Mouse (Mus musculus) midbrain, postnatal 0 days (tissue): ENCODE measurements around the gene Ric8b. TPM values are rescaled to one million over a fixed set of nuclear protein-coding genes. Genes with fewer than 3 reads are reported as not detected.

Experiments used
- ATAC-seq: fragments of 200-750 bp; cut with Nextera tagmentation; 2 replicates; pipeline ENCODE4 v1.8.0; 2017; ENCODE audit warnings: moderate number of reproducible peaks, mild to moderate bottlenecking, moderate TSS enrichment, moderate library complexity; ENCODE audit not compliant: low FRiP score
- DNase-seq: peaks from one replicate; pipeline ENCODE4 v3.0.0-alpha.2; 2015; ENCODE audit warnings: low spot score
- H3K27ac ChIP-seq: fragments of 300-500 bp; sonication (generic); 2 replicates; pipeline ENCODE4 v1.5.1; 2014; ENCODE audit warnings: low read depth, mild to moderate bottlenecking, low read length, mixed read lengths
- H3K27me3 ChIP-seq: fragments of 300-500 bp; sonication (generic); 2 replicates; pipeline ENCODE4 v1.6.1; 2014; ENCODE audit warnings: low read length, control low read depth, mixed read lengths; ENCODE audit not compliant: insufficient read depth
- H3K36me3 ChIP-seq: fragments of 300-500 bp; sonication (generic); 2 replicates; pipeline ENCODE4 v1.6.1; 2014; ENCODE audit warnings: low read length, control low read depth, mixed read lengths; ENCODE audit not compliant: insufficient read depth
- H3K4me1 ChIP-seq: fragments of 300-500 bp; sonication (generic); 2 replicates; pipeline ENCODE4 v1.6.1; 2014; ENCODE audit warnings: mild to moderate bottlenecking, control low read depth, antibody characterized with exemption, low read length, mixed read lengths; ENCODE audit not compliant: insufficient read depth
- H3K4me2 ChIP-seq: fragments of 300-500 bp; sonication (generic); 2 replicates; pipeline ENCODE4 v1.6.1; 2014; ENCODE audit warnings: low read depth, mild to moderate bottlenecking, low read length, mixed read lengths; ENCODE audit not compliant: poor library complexity, severe bottlenecking
- H3K4me3 ChIP-seq: fragments of 300-500 bp; sonication (generic); 2 replicates; pipeline ENCODE4 v1.5.1; 2014; ENCODE audit warnings: low read depth, mild to moderate bottlenecking, low read length, moderate library complexity
- H3K9ac ChIP-seq: fragments of 300-500 bp; sonication (generic); replicated peaks from 2 replicates; pipeline ENCODE4 v1.6.1; 2014; ENCODE audit warnings: mild to moderate bottlenecking, low read length, moderate library complexity, mixed read lengths; ENCODE audit not compliant: poor library complexity, severe bottlenecking
- H3K9me3 ChIP-seq: fragments of 300-500 bp; sonication (generic); 2 replicates; pipeline ENCODE4 v1.6.1; 2016; ENCODE audit warnings: low read length, control low read depth
- CTCF ChIP-seq: IDR thresholded peaks from 2 replicates; pipeline ENCODE4 v1.5.1; 2016; ENCODE audit warnings: antibody characterized with exemption, mild to moderate bottlenecking
- WGBS: fragments of 180-500 bp; shearing (Covaris S2); extraction: QIAGEN DNeasy Blood & Tissue Kit; methylation state at CpG from one replicate; pipeline ENCODE4 v1.1.7; 2014; 5-methylcytosine and 5-hydroxymethylcytosine counted together
- polyA plus RNA-seq: library from polyadenylated mRNA; unstranded; fragments of >200 nt; fragmentation: Nextera tagmentation; extraction: Ambion mirVana; gene quantifications from 2 replicates; pipeline ENCODE4 v1.2.1, GENCODE M21; 2015
- total RNA-seq: library from RNA; depleted of rRNA; stranded (reverse); fragments of >200 nt; gene quantifications from 2 replicates; pipeline ENCODE4 v1.2.3, GENCODE M21; 2014

Gene Ric8b
- total and polyA plus RNA-seq, 2 experiments from 2014 or later = 34.8 to 48.4 TPM

DNA sequence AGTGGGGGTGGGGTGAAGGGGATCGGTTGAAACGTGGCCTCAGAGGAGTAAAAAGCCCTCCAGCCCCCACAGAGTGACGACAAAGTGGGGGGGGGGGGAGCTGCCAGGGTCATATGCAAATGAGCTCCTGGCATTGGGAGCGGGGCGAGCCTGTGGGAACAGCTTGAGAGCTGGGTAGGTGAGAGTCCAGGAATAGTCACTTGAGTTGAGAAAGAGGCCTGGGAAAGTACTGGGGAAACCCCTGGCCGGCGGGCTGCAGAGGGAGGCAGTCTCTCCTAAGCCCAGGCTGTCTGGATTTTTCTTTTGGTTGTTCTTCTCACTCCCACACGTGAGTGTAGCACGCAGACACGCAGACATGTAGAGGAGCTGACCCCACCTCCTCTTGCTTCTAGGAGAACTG is 120.7 kb downstream of the Ric8b start:
- no peak overlapping the region for H3K4me2 ChIP-seq
- H3K9ac ChIP-seq = no peak overlapping the region
- no peak for ATAC-seq
- no peaks in the 10 kb centered on the region for H3K4me1 ChIP-seq
- no peak overlapping the region for H3K27ac ChIP-seq
- no peak for TF ChIP-seq CTCF
- WGBS = 65% methylated on average over 10 of the region's 10 CpGs
- H3K9me3 ChIP-seq = no peaks in the 10 kb centered on the region
- no peaks in the 10 kb centered on the region for H3K27me3 ChIP-seq
- no peak overlapping the region for H3K4me3 ChIP-seq
- no peaks in the 10 kb centered on the region for H3K36me3 ChIP-seq
- no peak for DNase-seq

DNA sequence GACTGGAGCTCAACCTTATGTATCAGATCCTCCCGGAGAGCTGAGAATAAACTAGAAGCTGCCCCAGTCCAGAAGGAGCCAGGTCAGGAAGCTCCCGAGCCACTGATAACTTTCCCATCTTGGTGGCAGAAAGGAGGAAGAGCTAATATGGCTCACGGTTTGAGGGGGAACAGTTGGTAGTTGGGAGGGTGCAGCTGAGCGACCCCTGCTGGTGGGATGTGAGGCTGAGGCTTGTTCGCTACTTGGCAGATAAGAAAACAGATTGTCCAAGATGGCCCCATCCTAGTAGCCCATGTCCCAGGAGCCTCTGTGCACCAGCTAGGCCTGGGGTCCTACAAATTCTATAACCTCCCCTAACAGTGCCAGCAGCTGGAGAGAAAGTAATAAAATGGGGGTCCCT is 121.4 kb downstream of the Ric8b start:
- H3K4me2 ChIP-seq = no peak overlapping the region
- ATAC-seq = no peak
- no peaks in the 10 kb centered on the region for H3K36me3 ChIP-seq
- DNase-seq = no peak
- no peaks in the 10 kb centered on the region for H3K9me3 ChIP-seq
- no peak overlapping the region for H3K27ac ChIP-seq
- no peaks in the 10 kb centered on the region for H3K27me3 ChIP-seq
- no peak overlapping the region for H3K9ac ChIP-seq
- TF ChIP-seq CTCF = 0 out of 2 replicates have a peak, but pooled peaks have one; percentile 17
- WGBS = 90% methylated on average over 5 of the region's 5 CpGs
- H3K4me1 ChIP-seq = no peaks in the 10 kb centered on the region
- H3K4me3 ChIP-seq = no peak overlapping the region

DNA sequence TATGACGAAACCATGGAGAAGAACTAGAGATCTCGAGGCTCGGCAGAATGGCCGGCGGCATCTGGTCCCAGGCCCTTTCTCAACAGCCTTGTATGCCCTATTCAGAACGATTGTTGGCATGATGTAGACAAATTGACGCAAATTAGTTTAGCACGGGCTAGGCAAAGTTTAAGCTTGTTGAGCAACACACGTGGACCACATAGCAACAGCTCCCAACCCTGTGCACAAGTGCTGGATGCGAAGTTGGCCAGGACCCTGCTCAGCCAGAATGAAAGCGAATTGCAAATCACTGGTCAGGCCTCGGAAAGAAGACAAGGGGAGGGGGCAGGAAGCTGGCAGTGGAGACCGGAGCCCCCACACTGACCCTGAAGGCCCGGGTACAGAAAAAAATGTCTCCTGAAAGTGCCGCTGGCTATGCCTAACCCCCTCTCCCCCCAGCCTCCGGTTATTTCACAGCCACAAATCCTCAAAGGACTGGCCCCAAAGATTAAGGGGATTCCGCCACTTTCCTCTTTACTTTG is 126.8 kb downstream of the Ric8b start:
- Histone ChIP-seq H3K27me3 (no peaks in the 10 kb centered on the region), H3K4me1 (no peaks in the 10 kb centered on the region), H3K9me3 (no peaks in the 10 kb centered on the region), H3K9ac (no peak overlapping the region), H3K27ac (no peak overlapping the region), H3K36me3 (no peaks in the 10 kb centered on the region), H3K4me3 (no peak overlapping the region), H3K4me2 (peak overlapping the region; percentile 31)
- DNase-seq = peak; percentile 77
- peak; percentile 23; the same call in 1 of the 2 replicates for ATAC-seq
- no peak for TF ChIP-seq CTCF
- 11% methylated on average over 17 of the region's 17 CpGs for WGBS

DNA sequence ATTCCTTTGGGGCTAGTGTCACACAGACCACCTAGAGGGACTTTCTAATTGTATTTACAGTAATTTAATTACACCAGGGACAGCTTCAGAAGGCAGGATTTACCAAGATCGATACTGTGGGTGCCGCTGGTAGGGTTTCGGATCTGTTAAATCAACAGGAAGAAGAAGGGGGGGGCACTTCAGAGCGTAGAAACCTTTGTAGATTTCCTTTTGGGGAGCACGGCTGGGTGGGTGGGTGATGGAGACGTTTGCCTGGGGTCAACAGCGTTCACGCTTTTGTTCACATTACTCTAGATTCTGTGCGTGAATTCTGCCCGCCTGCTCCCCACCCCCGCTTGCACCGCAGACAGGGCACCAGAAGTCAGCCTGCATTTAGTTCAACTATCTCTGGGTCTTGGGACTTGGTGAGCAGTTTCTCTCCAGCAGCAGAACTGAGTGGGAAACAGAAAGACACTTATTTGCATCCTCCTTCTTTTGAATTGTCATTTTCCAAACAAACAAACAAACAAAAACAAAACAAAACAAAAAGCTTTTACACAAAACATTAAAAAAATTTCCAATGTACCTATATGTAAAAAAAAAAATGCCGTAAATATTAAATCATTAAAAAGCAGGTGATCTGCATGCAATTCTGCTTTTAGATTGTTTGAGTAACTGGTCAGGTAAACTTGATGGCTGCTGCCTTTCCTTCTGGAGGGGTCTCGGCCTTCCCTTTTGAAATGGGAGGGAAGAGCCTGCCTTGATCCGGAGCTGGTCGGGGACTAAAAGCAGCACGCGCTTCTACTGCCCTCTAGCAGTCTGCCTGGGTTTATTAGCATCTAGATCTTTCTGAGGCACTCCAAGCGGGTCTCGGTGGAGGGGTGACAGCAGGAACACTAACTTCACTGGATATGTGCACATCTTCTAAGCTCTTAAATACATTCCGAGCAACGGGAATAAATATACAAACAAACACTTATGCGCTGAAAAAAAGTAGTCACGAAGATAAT is 127.6 kb downstream of the Ric8b start:
- H3K4me2 ChIP-seq = peak overlapping the region; percentile 31
- H3K27me3 ChIP-seq = no peaks in the 10 kb centered on the region
- no peaks in the 10 kb centered on the region for H3K4me1 ChIP-seq
- H3K4me3 ChIP-seq = no peak overlapping the region
- H3K27ac ChIP-seq = no peak overlapping the region
- no peak overlapping the region for H3K9ac ChIP-seq
- ATAC-seq = no peak
- H3K36me3 ChIP-seq = no peaks in the 10 kb centered on the region
- WGBS = 7% methylated on average over 24 of the region's 24 CpGs
- peak; percentile 87 for DNase-seq
- H3K9me3 ChIP-seq = no peaks in the 10 kb centered on the region
- peak; percentile 85 for TF ChIP-seq CTCF

DNA sequence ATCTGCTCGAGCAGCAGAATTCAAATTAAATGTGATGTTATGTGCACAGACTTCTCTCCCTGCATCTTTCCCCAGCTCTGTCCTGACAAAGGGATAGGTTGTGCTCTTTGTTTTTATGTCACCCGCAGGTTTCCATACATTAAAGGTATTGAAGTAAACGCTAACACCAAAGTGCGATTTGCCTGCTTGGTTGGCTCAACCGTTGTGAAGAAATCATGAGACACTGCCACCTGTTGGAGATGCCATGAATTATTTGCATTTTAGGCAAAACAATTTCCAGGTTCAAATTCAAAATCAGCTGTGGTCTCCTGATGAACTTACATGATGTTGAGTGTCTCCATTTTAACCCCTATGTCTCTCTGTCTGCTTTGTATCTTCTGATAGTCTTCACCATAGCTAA is 129.2 kb downstream of the Ric8b start:
- Histone ChIP-seq H3K36me3 (no peaks in the 10 kb centered on the region), H3K9me3 (no peaks in the 10 kb centered on the region), H3K27ac (no peak overlapping the region), H3K27me3 (no peaks in the 10 kb centered on the region), H3K4me3 (no peak overlapping the region), H3K4me1 (no peaks in the 10 kb centered on the region), H3K4me2 (no peak overlapping the region), H3K9ac (no peak overlapping the region)
- TF ChIP-seq CTCF = peak; percentile 85
- WGBS = 20% methylated on average over 5 of the region's 5 CpGs
- DNase-seq = peak; percentile 71
- no peak for ATAC-seq

DNA sequence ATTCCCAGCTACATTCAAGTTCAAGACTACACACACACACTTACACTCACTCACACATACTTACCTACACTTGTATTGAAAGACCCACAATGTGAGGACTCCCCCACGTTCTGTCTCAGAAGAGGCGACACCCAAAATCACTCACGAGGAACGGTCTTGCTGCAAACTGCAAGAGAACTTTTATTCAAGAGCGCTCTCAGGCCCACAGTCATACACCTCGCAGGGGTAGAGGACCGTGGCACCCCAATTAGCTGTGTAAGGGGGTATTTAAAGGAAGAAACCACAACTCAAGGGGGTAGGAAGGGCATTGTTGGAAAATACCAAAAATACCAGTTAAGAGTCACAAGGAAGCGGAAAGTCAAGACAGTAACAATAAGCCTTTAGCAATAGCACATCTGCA is 130.6 kb downstream of the Ric8b start:
- H3K36me3 ChIP-seq = no peaks in the 10 kb centered on the region
- H3K9me3 ChIP-seq = no peaks in the 10 kb centered on the region
- no peak overlapping the region for H3K4me3 ChIP-seq
- no peaks in the 10 kb centered on the region for H3K27me3 ChIP-seq
- 93% methylated on average over 8 of the region's 8 CpGs for WGBS
- H3K4me1 ChIP-seq = no peaks in the 10 kb centered on the region
- TF ChIP-seq CTCF = no peak
- DNase-seq (no peak), ATAC-seq (no peak)
- no peak overlapping the region for H3K27ac ChIP-seq
- no peak overlapping the region for H3K9ac ChIP-seq
- no peak overlapping the region for H3K4me2 ChIP-seq
